Mouse (Mus musculus) cortical plate, adult 2 months (tissue): ENCODE measurements around the gene Fosb. TPM values are rescaled to one million over a fixed set of nuclear protein-coding genes. Genes with fewer than 3 reads are reported as not detected.
A peak's percentile ranks its signal among the peaks of the same experiment; 100 is the strongest.
"Not testable (repeated sequence)": the region's sequence is repeated elsewhere in the genome, so short reads cannot be mapped to it uniquely, and the experiment has no call there.

Source experiments
- H3K27ac ChIP-seq: fragments of 200-500 bp; 2 replicates; pipeline ENCODE4 v1.5.1; 2012; ENCODE audit warnings: low read length, control low read depth, inconsistent platforms; ENCODE audit not compliant: insufficient read depth
- H3K4me1 ChIP-seq: fragments of 200-500 bp; 2 replicates; pipeline ENCODE4 v1.6.1; 2011; ENCODE audit warnings: low read length; ENCODE audit not compliant: control insufficient read depth, insufficient read depth
- H3K4me3 ChIP-seq: fragments of 200-500 bp; 2 replicates; pipeline ENCODE4 v1.5.1; 2011; ENCODE audit warnings: mild to moderate bottlenecking, low read length, control low read depth; ENCODE audit not compliant: insufficient read depth
- CTCF ChIP-seq: fragments of 200-500 bp; IDR thresholded peaks from 2 replicates; pipeline ENCODE4 v1.5.1; 2011; ENCODE audit warnings: mild to moderate bottlenecking, control low read depth, low read length; ENCODE audit not compliant: insufficient read depth; ENCODE audit errors: extremely low read depth
- POLR2A ChIP-seq: fragments of 200-500 bp; IDR thresholded peaks from 2 replicates; pipeline ENCODE4 v1.6.1; 2011; ENCODE audit warnings: mild to moderate bottlenecking, low read length, control low read depth; ENCODE audit not compliant: insufficient read depth; ENCODE audit errors: extremely low read depth
- polyA plus RNA-seq: library from polyadenylated mRNA; depleted of rRNA; stranded (reverse); fragments of >200 nt; gene quantifications from 2 replicates; pipeline ENCODE4 v1.2.3, GENCODE M21; 2012

Fosb gene
- polyA plus RNA-seq, 1 experiment = 7.1 TPM

DNA sequence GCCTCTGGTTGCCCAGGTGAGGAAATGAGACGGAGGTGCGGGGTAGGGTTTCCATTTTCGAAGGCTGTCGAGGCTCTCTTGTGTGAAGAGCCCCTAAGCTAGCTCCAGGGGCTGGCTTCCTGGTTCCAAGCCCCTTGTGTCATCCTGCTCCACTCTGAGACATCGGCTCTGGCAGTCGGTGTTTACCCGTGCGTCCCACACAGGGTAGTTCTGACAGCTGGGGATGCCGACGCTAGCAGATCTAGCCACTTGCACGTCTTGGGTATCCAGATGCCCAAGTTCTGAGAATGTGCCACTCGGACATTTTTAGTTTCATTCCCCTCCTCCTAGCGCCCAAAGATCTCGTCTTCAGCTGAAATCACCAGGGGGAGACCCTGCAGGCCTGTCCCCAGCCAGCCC, 26.4 kb downstream of the Fosb start:
- peak overlapping the region; percentile 76 for H3K4me3 ChIP-seq
- H3K27ac ChIP-seq = no peak overlapping the region
- TF ChIP-seq CTCF = no peak
- TF ChIP-seq POLR2A = no peak
- no peaks in the 10 kb centered on the region for H3K4me1 ChIP-seq

DNA sequence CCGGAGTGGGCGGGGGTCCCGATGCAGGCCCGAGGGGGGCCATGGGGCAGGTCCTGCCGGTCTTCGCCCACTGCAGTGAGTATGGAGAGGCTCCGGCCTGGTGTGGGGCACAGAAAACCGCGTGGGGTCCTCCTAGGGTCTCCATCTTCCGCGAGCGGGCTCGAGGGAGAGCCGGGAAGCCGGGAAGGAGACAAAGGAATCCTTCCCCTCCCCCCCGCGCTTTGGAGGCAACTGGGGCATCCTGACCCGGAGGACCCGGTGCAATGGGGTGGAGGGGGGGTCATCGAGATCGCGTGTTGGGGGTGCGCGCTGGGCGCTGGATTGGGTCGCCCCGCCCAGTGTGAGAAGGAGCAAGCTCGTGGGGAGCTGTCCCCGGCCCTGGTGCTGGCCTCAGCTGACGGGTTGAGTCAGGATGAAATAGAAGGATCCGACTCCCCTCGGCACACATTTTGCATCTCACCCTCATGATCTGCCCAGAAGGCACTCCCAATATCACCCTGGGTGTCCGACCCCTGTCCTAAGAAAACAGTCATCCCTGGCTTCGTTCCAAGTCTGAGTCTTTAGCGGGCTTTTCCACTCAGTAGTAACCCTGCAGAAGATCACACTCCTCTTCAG, 27.0 kb downstream of the Fosb start:
- H3K4me1 ChIP-seq = no peaks in the 10 kb centered on the region
- TF ChIP-seq CTCF (no peak), POLR2A (no peak)
- peak overlapping the region; percentile 76 for H3K4me3 ChIP-seq

DNA sequence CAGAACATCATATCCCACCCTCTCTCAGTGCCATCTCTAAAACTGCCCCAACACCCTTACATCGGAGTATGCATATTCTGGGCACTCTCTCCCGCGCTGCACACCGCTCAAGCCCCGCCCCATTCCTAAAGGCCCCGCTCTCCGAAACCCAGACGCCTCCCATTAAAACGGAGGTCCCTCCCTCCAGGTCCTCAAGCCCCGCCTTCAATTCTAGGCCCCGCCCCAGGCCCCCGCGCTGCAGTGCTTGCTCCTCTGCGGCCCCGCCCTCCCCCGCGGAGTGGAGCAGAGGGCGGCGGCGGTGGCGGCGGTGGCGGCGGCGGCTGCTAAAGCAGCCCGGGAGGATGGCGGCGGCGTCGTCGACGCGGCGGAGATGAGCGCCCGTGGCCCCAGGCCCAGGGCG, 27.5 kb downstream of the Fosb start, which contains the start of gene Rtn2:
Gene Rtn2, plus strand, starts transcription at position 240 of the 400 bp plus-strand sequence.
- peak within 1 kb of the TSS; percentile 49; the same call in 1 of the 2 replicates for H3K27ac ChIP-seq
- no peak for TF ChIP-seq CTCF
- TF ChIP-seq POLR2A = no peak
- H3K4me3 ChIP-seq = peak within 1 kb of the TSS; percentile 76
- no peaks in the 10 kb centered on the region for H3K4me1 ChIP-seq

More for the DNA sequence above, 27.0 kb downstream of the Fosb start:
- peak overlapping the region; percentile 49; the same call in 1 of the 2 replicates for H3K27ac ChIP-seq

DNA sequence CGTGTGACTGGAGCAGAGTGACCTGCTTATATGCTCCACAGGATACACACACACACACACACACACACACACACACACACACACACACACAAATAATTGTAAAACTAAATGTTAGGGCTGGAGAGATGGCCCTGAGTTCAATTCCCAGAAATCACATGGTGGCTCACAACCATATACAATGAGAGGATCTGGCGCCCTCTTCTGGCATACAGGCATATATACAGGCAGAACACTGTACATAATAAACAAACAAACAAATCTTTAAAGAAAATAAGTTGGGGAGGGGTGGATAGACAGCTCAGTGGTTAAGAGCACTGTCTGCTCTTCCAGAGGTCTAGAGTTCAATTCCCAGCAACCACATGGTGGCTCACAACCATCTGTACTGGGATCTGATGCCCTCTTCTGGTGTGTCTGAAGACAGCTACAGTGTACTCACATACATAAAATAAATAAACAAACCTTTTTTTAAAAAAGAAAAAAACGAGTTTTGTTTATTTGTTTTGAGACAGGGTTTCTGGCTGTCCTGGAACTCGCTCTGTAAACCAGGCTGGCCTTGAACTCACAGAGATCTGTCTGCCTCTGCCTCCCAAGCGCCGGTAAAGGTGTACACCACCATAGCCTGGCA, 28.1 kb downstream of the Fosb start:
- not testable (repeated sequence) for H3K4me1 ChIP-seq, H3K27ac ChIP-seq
- peak; percentile 30; the same call in 1 of the 2 replicates for TF ChIP-seq CTCF
- peak overlapping the region; percentile 76 for H3K4me3 ChIP-seq

DNA sequence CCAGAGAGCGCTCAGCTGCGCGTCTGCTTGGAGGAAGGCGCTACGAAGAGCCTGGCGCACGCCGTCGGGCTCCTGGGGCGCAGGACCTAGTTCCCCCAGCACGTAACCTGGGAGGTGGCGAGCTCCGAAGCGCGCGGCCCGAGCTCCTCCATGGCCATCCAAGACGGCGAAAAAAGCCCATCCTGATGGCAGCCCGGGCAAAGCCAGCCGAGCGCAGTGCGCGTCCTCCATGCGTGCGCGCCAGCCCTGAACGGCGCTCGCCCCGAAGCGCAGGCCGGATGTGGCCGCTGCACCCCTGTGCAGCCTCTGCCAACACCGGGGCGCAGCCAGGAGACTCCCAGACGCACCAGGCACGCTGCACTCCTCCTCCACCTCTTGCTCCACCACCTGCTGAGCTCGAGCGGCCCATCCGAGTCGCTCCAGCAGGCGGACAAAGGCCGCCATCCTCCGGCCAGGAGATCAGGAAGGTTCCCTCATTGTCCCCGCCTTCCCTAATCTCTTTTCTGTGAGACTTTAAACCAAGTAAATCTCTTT, 30.2 kb downstream of the Fosb start, which contains the start of gene Ppm1n:
Gene Ppm1n, minus strand, starts transcription at position 484 of the 534 bp plus-strand sequence.
- Histone ChIP-seq H3K4me3 (no peak within 1 kb of the TSS), H3K27ac (no peak within 1 kb of the TSS), H3K4me1 (no peaks in the 10 kb centered on the region)
- no peak for TF ChIP-seq CTCF
- no peak for TF ChIP-seq POLR2A

DNA sequence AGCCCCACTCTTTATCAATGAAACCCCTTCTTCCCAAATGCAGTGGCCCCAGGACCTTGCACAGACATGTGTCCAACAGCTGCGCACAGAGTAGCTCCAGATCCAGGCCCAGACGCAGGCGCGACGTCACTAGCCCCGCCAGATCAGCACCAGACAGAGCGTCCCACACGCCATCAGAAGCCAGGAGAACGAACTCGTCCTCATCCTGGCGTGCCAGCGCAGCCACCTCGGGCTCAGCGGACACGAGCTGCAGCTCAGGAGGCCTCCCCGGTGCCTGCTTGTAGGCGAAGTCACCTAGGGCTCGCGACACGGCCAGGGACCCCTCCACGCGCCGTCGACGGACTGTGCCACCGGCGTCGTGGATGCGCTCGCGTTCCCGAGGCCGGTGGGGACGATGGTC, 30.8 kb downstream of the Fosb start:
- no peaks in the 10 kb centered on the region for H3K4me1 ChIP-seq
- no peak overlapping the region for H3K4me3 ChIP-seq
- TF ChIP-seq CTCF (no peak), POLR2A (no peak)
- no peak overlapping the region for H3K27ac ChIP-seq

DNA sequence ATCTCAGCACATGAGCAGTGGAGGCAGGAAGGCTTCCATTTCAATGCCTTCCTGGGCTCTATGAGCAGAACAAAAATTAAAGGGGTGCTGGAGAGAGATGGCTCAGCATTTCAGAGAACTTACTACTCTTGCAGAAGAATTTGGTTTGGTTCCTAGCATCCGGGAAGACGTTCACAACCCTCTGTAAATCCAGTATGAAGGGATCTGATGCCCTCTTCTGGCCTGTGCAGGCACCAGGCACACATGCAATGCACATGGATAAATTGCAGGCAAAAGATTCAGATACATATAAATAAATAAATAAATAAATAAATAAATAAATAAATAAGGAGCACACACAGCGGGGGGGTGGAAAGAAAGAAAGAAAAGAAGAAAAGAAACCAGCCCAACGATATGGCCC, 33.6 kb downstream of the Fosb start:
- TF ChIP-seq POLR2A (no peak), CTCF (0 out of 2 replicates have a peak, but pooled peaks have one; percentile 11)
- H3K4me1 ChIP-seq = no peaks in the 10 kb centered on the region
- no peak overlapping the region for H3K27ac ChIP-seq
- H3K4me3 ChIP-seq = no peak overlapping the region

DNA sequence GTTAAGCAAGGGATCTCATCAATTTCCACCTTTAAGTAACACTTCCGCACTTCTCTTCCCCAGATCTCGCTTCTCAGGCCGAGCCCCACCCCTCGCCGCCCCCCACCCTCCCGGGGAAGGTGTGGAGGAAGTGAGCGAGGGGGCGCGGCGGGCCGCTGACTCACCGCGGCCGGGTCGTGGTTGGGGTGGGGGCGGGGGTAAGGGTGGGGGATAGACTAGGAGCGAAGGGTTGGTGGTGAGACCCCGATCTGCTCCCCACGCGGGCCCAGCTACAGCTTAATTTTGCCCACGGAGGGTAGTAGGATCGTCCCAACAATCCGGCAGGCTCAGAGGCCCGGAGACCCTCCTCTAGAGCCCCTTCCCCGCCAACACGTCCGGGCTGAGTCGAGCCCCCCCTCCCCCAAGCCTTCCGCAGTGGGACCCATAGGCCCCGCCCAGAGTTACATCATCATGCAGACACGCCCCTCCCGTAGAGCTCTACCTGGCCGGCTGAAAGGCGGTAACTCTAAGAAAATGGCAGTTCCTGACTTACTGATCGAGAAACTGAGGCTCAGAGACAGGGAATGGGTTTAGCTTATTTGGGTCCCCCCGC, 37.6 kb downstream of the Fosb start:
- Histone ChIP-seq H3K27ac (no peak overlapping the region), H3K4me3 (peak overlapping the region; percentile 56), H3K4me1 (no peaks in the 10 kb centered on the region)
- TF ChIP-seq CTCF (no peak), POLR2A (no peak)

DNA sequence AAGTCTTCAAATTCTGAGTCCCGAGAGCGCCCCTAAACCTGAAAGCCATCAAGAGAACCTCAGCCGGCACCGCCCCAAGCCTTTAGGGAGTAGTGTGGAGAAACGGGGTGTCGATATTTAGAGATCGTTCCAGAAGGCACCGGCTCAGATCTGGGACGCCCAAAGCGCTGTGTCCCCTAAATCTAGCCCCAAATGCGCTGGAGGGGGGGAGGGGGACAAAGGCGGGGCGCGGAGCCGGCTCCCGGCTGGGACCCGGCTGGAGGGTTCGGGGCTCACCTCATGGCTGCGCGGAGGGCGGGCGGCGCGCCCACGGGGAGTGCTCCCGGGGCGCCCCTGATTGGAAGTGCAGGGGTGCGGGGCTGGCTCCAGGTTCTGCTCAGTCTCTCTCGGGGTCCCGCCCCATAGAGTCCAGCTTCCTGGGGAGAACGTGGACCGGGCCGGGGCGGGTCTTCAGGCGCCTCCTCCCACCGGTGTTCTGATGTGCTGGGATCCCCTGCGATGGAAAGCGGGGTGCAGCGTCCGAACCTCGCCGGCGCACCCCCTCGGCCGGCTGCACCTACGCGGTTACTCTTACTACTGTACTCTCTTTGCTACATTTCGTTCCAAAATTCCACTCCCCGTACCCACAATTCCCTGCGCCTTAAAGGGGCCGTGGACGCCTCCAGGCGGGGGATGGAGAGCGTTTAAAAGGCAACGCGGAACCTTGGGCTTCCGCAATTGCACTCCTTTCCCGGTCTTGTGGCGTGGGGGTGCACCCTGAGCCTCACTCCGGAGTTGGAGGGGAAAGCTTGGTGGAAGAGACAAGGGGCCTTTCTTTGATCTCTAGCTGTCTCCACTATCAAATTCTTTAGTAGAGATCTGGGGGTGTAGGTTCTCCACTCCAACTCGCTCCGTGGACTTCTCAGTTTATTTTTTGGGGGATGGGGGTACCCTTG, 38.3 kb downstream of the Fosb start, which contains the start of gene Vasp:
Gene Vasp, minus strand, starts transcription at position 580 of the 935 bp plus-strand sequence.
- H3K4me3 ChIP-seq = peak within 1 kb of the TSS; percentile 56
- H3K27ac ChIP-seq = peak within 1 kb of the TSS; percentile 11; the same call in 1 of the 2 replicates
- TF ChIP-seq CTCF (no peak), POLR2A (peak; percentile 63)
- no peaks in the 10 kb centered on the region for H3K4me1 ChIP-seq
